ENCODE assay signal across 23 mouse cellular contexts in genomic region chr4:109026543-109026942, GRCm38 (mm10).
"Had no signal": no experiment of that assay in that cellular context is flagged by ENCODE, and none has a peak within 500 bp of the region (broad histone marks: within the 10 kb centered on the region; RNA-seq: fewer than 3 reads in every experiment).

No protein-coding gene starts in this region.

- DNase-seq: gastrocnemius, postnatal 14 days; gastrocnemius, postnatal 36 days; heart, adult 18-20 months; heart, postnatal 14 days; heart, postnatal 36 days; kidney, adult 11 months; kidney, adult 2 months; kidney, adult 9 months; kidney, postnatal 14 days; kidney, postnatal 36 days; liver had no signal

- H3K4me3 ChIP-seq: heart, embryonic 13.5 days; heart, embryonic 15.5 days; hindbrain, embryonic 13.5 days; hindbrain, embryonic 15.5 days; kidney, embryonic 15.5 days; layer of hippocampus, adult 2 months; limb, embryonic 10.5 days; limb, embryonic 12.5 days; liver, embryonic 12.5 days had no signal

- H3K27ac ChIP-seq: heart, embryonic 13.5 days; heart, embryonic 15.5 days; hindbrain, embryonic 13.5 days; hindbrain, embryonic 15.5 days; hindbrain, postnatal 0 days; kidney, embryonic 15.5 days; kidney, postnatal 0 days; layer of hippocampus, adult 2 months; limb, embryonic 10.5 days; limb, embryonic 12.5 days; liver, embryonic 12.5 days; liver, embryonic 14.5 days had no signal
